Mouse (Mus musculus): Measurements from ENCODE around the gene Tomm70a.

Tomm70a gene

DNA sequence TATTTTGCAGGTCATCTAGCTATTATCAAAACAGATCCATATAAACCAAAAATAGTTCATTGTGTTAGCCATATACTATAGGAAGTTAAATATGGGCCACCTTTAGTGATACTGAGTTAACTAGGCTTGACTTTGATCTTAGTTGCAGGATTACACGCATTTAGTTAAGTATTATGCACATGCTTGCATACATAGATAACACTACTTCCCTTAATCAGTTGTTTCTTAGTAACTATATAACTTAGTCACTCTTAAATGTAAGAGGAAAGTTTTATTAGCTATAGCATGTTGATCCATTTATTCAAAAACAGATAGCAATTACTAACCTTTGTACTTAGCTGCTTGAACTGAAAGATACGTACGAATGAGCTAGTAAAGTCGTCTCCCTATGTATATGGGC lies 29.9 kb downstream of the Tomm70a start:
- DNase-seq (ENCODE audit: low read depth, low spot score) = no peak

DNA sequence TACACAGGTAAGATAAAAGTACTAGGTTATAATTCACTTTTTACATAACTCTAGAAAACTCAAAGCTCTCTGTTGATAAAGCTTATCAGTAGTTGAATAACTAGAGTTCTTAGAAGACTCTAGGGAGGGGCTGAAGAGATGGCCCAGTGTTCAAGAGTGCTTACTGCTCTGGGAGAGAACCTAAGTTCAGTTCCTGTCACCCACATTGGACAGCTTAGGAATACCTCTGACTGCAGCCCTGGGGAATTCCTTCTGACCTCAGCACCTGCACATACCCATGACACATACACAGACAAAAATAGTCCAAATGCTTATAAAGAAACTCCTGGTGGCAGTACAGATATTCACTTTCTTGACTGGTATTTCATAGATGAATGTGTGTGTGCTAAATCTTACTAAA lies 34.4 kb downstream of the Tomm70a start:
- no peak for DNase-seq (ENCODE audit: low read depth, low spot score)

DNA sequence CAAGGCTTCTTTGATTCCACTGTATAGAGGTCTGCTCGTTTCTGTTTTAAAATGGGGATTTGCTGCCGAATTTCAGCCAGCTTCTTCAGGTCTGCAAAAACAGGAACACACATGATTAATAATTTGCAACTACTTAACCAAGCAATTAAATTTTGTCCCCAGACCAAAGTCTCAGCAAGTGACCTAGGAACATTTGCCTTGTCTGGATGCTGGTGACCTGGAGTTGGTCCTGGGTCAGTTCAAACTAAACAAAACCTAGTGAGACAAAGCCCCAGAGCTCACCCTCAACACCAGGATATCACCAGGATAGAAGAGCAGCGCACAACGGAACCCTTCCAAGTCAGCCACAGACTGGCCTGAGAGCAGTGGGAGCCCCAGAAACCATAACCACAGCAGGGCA lies 35.6 kb downstream of the Tomm70a start:
- no peak for DNase-seq (ENCODE audit: low read depth, low spot score)

DNA sequence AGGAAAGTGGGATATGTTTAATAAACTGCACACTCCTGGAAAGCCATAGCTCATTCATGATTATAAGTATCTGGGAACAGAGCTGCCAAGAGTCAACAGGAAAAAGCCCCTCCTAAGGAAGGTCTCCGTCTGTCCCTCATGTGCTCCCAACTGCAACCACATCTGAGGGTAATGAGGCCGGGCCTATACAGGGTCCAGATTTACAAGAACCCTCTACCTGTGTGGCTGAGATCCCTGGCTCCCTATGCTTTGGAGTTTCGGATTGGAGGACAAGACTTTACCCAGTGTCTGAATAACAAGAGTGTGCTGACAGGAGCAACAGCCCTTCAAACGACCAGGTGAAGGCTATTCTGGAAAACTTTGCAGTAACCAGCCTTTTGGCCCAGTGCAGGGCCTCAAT lies 36.2 kb downstream of the Tomm70a start:
- DNase-seq (ENCODE audit: low read depth, low spot score) = peak; percentile 22

- DNase-seq (ENCODE audit: low read depth, low spot score) = no peak
Measured at GRCm38 (mm10) chr16:57159835-57160234, 38.3 kb downstream of the Tomm70a start.

DNA sequence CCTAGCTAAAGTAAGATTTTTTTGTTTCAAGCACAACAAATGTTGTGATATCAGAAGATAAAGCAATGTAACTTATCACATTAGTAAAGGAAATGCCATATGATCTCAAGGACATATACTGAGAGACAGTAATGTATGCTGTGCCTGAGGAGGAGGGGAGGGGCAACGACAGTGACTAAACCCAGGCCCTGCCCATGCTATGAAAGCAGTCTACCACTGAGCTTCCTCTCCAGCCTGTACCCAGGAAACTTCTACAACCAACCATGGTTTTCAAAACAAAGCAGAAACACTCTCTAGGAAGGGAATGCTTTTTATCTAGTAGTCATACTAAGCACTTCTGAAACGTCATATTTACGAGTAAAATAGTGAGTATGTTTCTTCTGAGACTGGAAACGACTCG lies 41.3 kb downstream of the Tomm70a start:
- DNase-seq (ENCODE audit: low read depth, low spot score) = no peak

GRCm38 (mm10) chr16:57163694-57164093 lies 42.2 kb downstream of the Tomm70a start:
- no peak for DNase-seq (ENCODE audit: low read depth, low spot score)

GRCm38 (mm10) chr16:57165157-57165556 lies 43.7 kb downstream of the Tomm70a start:
- no peak for DNase-seq (ENCODE audit: low read depth, low spot score)

- no peak for DNase-seq (ENCODE audit: low read depth, low spot score)
Measured at GRCm38 (mm10) chr16:57166086-57166485, 44.6 kb downstream of the Tomm70a start.

GRCm38 (mm10) chr16:57166611-57167513 lies 45.4 kb downstream of the Tomm70a start, which contains the start of gene Nit2:
Nit2 (minus strand) TSS chr16:57167341.
- peak; percentile 88 for DNase-seq (ENCODE audit: low read depth, low spot score)

DNA sequence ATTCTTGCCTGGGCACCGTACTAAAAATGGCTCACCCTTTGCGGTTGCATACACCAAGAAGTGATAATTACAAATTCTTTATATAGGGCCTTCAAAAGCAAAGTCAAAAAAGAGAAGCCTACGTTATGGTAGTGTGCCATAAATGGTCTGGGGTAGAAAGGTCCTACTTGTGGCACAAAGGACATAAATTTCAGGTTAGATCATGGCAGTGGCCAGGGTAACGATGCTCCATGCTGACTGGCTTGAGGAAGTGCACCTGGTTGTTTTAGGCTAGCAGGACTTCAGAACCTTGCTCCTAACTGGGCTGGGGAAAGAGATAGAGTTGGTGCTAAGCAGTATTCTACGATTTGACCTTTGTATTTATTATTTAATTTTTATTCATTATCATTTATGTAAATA lies 46.0 kb downstream of the Tomm70a start:
- no peak for DNase-seq (ENCODE audit: low read depth, low spot score)

GRCm38 (mm10) chr16:57168236-57168635 lies 46.7 kb downstream of the Tomm70a start:
- DNase-seq (ENCODE audit: low read depth, low spot score) = peak; percentile 31

- no peak for DNase-seq (ENCODE audit: low read depth, low spot score)
Measured at GRCm38 (mm10) chr16:57171161-57171560, 49.7 kb downstream of the Tomm70a start.

DNA sequence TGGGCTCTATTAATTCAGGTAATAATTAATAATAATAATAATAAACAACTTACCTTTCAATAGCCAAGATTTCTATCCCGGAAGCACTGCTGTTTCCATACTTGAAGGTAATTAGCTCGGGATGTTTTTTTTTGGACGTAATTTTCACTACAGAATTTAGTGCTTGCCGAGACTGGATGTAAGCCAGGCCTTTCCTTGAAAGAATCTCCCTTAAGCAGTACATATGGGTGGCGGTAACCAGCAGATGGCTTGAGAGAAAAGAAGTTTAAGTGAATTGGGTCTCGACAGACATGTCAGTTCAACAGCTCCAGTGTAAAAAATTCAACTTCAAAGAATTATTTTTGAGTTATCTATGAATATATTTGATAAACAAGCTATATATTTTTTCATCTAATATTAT lies 50.1 kb downstream of the Tomm70a start:
- DNase-seq (ENCODE audit: low read depth, low spot score) = no peak

- peak; percentile 56 for DNase-seq (ENCODE audit: low read depth, low spot score)
Measured at GRCm38 (mm10) chr16:57174480-57174879, 53.0 kb downstream of the Tomm70a start.

GRCm38 (mm10) chr16:57175751-57176150 lies 54.2 kb downstream of the Tomm70a start:
- no peak for DNase-seq (ENCODE audit: low read depth, low spot score)

GRCm38 (mm10) chr16:57176276-57176675 lies 54.8 kb downstream of the Tomm70a start:
- DNase-seq (ENCODE audit: low read depth, low spot score) = peak; percentile 23

- DNase-seq (ENCODE audit: low read depth, low spot score) = peak; percentile 72
Measured at GRCm38 (mm10) chr16:57177254-57177653, 55.8 kb downstream of the Tomm70a start.

GRCm38 (mm10) chr16:57177664-57178063 lies 56.2 kb downstream of the Tomm70a start:
- no peak for DNase-seq (ENCODE audit: low read depth, low spot score)

- peak; percentile 75 for DNase-seq (ENCODE audit: low read depth, low spot score)
Measured at GRCm38 (mm10) chr16:57181180-57181579, 59.7 kb downstream of the Tomm70a start.

DNA sequence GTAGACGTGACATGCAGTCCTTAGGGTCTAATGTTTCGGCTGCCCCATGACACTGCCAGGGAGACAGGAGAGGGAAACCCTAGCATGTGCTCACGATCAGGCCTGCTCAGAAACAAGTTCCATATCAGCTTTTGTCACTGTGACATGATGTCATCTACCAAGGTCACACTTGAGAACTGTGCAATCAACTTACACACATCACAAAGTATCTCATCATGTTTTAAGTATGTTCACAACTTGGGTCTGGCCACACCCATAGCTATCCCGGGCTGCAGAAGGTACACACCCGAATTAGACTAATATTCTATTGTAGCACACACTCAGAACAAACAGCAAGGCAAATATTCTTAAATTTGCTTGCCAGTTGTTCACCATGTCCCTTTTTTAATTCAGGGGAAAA lies 60.5 kb downstream of the Tomm70a start:
- DNase-seq (ENCODE audit: low read depth, low spot score) = no peak

GRCm38 (mm10) chr16:57186618-57187017 lies 65.1 kb downstream of the Tomm70a start:
- DNase-seq (ENCODE audit: low read depth, low spot score) = no peak

DNA sequence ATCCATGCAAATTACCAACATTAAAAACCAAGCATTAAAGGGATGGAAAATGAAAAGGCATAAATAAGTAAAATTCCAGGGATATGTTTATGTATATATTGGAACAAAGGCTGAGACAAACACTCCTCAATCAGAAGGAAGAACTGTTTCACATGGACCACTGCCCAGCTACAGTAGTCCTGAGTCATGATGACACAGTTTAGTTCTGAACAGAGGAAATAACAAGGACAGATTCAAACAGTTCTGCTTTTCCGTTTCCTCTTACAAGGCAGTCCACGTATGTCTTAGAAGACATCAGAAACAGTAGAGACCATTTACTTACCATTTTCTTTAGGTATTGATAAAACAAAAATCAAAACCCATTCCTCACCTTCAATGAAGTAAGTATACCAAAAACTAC lies 68.0 kb downstream of the Tomm70a start:
- no peak for DNase-seq (ENCODE audit: low read depth, low spot score)
